Mouse (Mus musculus) olfactory bulb, adult 2 months (tissue): ENCODE measurements at regions not wholly inside any gene's neighbourhood (a gene's known extent, or its start where the extent isn't known, plus 50 kb on each side); places are given as distances from the start of the nearest gene placed in this dataset.

Experiments
- CTCF ChIP-seq: fragments of 200-500 bp; IDR thresholded peaks from 2 replicates; pipeline ENCODE4 v1.5.1; 2012; ENCODE audit warnings: low read depth, mild to moderate bottlenecking, low read length, moderate library complexity; ENCODE audit not compliant: insufficient read depth
- POLR2A ChIP-seq: fragments of 200-500 bp; IDR thresholded peaks from 2 replicates; pipeline ENCODE4 v1.6.1; 2012; ENCODE audit warnings: mild to moderate bottlenecking, low read depth, low read length, moderate library complexity; ENCODE audit not compliant: insufficient read depth

GRCm38 (mm10) chr2:117036197-117036872 lies 84.8 kb upstream of the Spred1 start:
- TF ChIP-seq CTCF, result no peak
- TF ChIP-seq POLR2A, result no peak
